Mouse (Mus musculus) hindbrain, embryonic 14.5 days (tissue): ENCODE results near the gene Cpox. TPM values are rescaled to one million over a fixed set of nuclear protein-coding genes. Genes with fewer than 3 reads are reported as not detected.
A peak's percentile ranks its signal among the peaks of the same experiment; 100 is the strongest.

ENCODE experiments used
- ATAC-seq: fragments of 200-750 bp; cut with Nextera tagmentation; 2 replicates; pipeline ENCODE4 v1.8.0; 2017; ENCODE audit warnings: moderate number of reproducible peaks, mild to moderate bottlenecking, moderate TSS enrichment, moderate library complexity; ENCODE audit not compliant: low FRiP score
- DNase-seq: peaks from one replicate; pipeline ENCODE4 v3.0.0-alpha.2; 2015; ENCODE audit warnings: low spot score
- H3K27ac ChIP-seq: fragments of 300-500 bp; sonication (generic); 2 replicates; pipeline ENCODE4 v1.5.1; 2014; ENCODE audit warnings: mild to moderate bottlenecking, moderate library complexity
- H3K27me3 ChIP-seq: fragments of 300-500 bp; sonication (generic); 2 replicates; pipeline ENCODE4 v1.6.1; 2014; ENCODE audit warnings: mild to moderate bottlenecking, low read length, mixed read lengths; ENCODE audit not compliant: control insufficient read depth, insufficient read depth
- H3K36me3 ChIP-seq: fragments of 300-500 bp; sonication (generic); replicated peaks from 2 replicates; pipeline ENCODE4 v1.6.1; 2014; ENCODE audit not compliant: control insufficient read depth, insufficient read depth
- H3K4me1 ChIP-seq: fragments of 300-500 bp; sonication (generic); replicated peaks from 2 replicates; pipeline ENCODE4 v1.6.1; 2014; ENCODE audit warnings: antibody characterized with exemption, low read length, mixed read lengths; ENCODE audit not compliant: control insufficient read depth, insufficient read depth
- H3K4me2 ChIP-seq: fragments of 300-500 bp; sonication (generic); replicated peaks from 2 replicates; pipeline ENCODE4 v1.6.1; 2014; ENCODE audit warnings: mild to moderate bottlenecking, moderate library complexity
- H3K4me3 ChIP-seq: fragments of 300-500 bp; sonication (generic); replicated peaks from 2 replicates; pipeline ENCODE4 v1.5.1; 2014; ENCODE audit warnings: mild to moderate bottlenecking, low read length
- H3K9ac ChIP-seq: fragments of 300-500 bp; sonication (generic); 2 replicates; pipeline ENCODE4 v1.6.1; 2014
- H3K9me3 ChIP-seq: fragments of 300-500 bp; sonication (generic); 2 replicates; pipeline ENCODE4 v1.6.1; 2016; ENCODE audit warnings: low read length; ENCODE audit not compliant: control insufficient read depth
- WGBS: fragments of 180-500 bp; shearing (Covaris S2); extraction: QIAGEN DNeasy Blood & Tissue Kit; methylation state at CpG from one replicate; pipeline ENCODE4 v1.1.7; 2014; 5-methylcytosine and 5-hydroxymethylcytosine counted together
- polyA plus RNA-seq: library from polyadenylated mRNA; unstranded; fragments of >200 nt; fragmentation: Nextera tagmentation; extraction: Ambion mirVana; gene quantifications from 2 replicates; pipeline ENCODE4 v1.2.1, GENCODE M21; 2014

Gene Cpox
- polyA plus RNA-seq, 1 experiment from 2014 or later: 12.4 TPM

GRCm38 (mm10) chr16:58701779-58702178 is 31.7 kb downstream of the Cpox start:
- WGBS: 73% methylated on average over 6 of the region's 6 CpGs

GRCm38 (mm10) chr16:58702329-58702932 is 32.3 kb downstream of the Cpox start:
- Histone ChIP-seq H3K4me2 (no peak overlapping the region), H3K9ac (no peak overlapping the region), H3K27me3 (no peaks in the 10 kb centered on the region), H3K36me3 (no peaks in the 10 kb centered on the region), H3K4me1 (no peaks in the 10 kb centered on the region), H3K9me3 (no peaks in the 10 kb centered on the region), H3K4me3 (no peak overlapping the region), H3K27ac (no peak overlapping the region)
- WGBS: 85% methylated on average over 10 of the region's 10 CpGs
- no peak for DNase-seq
- no peak for ATAC-seq

More at GRCm38 (mm10) chr16:58701779-58702178, 31.7 kb downstream of the Cpox start:
- Histone ChIP-seq H3K4me1 (no peaks in the 10 kb centered on the region), H3K4me3 (no peak overlapping the region), H3K27ac (no peak overlapping the region), H3K4me2 (no peak overlapping the region), H3K9me3 (no peaks in the 10 kb centered on the region), H3K27me3 (no peaks in the 10 kb centered on the region), H3K9ac (no peak overlapping the region), H3K36me3 (no peaks in the 10 kb centered on the region)
- DNase-seq (no peak), ATAC-seq (no peak)

- Histone ChIP-seq H3K9me3 (no peaks in the 10 kb centered on the region), H3K9ac (no peak overlapping the region), H3K4me2 (no peak overlapping the region), H3K36me3 (no peaks in the 10 kb centered on the region), H3K4me1 (no peaks in the 10 kb centered on the region), H3K4me3 (no peak overlapping the region), H3K27ac (no peak overlapping the region), H3K27me3 (no peaks in the 10 kb centered on the region)
- 53% methylated on average over 10 of the region's 10 CpGs for WGBS
- no peak for ATAC-seq
- DNase-seq: no peak
Observed at GRCm38 (mm10) chr16:58703382-58704124, 33.5 kb downstream of the Cpox start.

DNA sequence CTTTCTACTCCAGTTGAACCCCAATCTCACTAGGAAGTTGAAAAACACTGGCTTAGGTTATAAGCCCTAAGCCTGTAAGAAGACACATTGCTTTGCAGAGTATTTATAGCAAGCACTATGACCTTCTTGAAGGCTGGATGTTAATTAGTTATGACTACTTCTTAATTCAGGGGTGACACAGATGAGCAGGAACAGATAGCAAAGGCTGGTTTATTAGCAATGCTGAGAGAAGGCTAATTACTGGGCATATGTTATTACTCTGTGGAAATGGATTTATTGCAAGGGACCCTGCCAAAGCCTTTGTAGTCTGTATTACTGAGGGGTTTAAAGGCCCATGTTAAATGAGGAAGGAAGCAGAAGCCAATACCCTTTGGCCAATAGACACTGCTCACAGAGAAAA is 34.9 kb downstream of the Cpox start:
- Histone ChIP-seq H3K27ac (no peak overlapping the region), H3K9ac (no peak overlapping the region), H3K4me2 (no peak overlapping the region), H3K36me3 (no peaks in the 10 kb centered on the region), H3K27me3 (no peaks in the 10 kb centered on the region), H3K4me3 (no peak overlapping the region), H3K9me3 (no peaks in the 10 kb centered on the region), H3K4me1 (no peaks in the 10 kb centered on the region)
- DNase-seq (no peak), ATAC-seq (peak; percentile 37; the same call in 1 of the 2 replicates)

DNA sequence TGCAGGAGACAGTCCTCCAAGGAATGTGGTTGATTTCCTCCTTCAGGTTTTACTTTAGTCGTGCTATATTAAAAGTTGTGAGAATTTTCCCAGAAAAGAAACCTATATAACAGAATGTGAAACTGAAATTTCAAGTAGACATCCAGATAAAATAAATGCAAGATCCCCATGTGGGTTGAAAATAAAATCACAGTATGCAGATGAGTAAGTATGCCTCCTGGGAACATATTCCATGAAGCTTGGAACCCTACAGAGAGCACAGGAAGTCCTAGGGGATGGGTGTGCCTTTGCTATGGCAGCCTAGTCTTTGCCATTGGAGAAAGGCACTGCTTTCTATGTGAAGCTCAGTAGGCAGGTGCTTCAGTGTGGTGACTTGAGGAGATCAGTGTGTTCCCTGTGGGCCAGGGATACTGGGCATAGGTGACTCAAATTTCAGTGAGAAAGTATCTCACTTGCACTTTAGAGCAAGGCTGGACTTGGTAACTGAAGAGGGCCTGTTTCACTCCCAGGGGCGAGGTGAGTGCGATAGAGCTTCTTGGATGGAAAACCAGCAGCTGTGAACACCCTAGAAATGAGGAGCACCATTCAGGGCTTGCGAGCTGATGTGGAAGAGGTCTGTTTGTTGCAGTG is 37.3 kb downstream of the Cpox start:
- Histone ChIP-seq H3K9me3 (no peaks in the 10 kb centered on the region), H3K27me3 (no peaks in the 10 kb centered on the region), H3K4me3 (no peak overlapping the region), H3K36me3 (no peaks in the 10 kb centered on the region), H3K4me1 (no peaks in the 10 kb centered on the region), H3K4me2 (no peak overlapping the region), H3K9ac (no peak overlapping the region), H3K27ac (no peak overlapping the region)
- no peak for DNase-seq
- 90% methylated on average over 4 of the region's 4 CpGs for WGBS
- no peak for ATAC-seq

DNA sequence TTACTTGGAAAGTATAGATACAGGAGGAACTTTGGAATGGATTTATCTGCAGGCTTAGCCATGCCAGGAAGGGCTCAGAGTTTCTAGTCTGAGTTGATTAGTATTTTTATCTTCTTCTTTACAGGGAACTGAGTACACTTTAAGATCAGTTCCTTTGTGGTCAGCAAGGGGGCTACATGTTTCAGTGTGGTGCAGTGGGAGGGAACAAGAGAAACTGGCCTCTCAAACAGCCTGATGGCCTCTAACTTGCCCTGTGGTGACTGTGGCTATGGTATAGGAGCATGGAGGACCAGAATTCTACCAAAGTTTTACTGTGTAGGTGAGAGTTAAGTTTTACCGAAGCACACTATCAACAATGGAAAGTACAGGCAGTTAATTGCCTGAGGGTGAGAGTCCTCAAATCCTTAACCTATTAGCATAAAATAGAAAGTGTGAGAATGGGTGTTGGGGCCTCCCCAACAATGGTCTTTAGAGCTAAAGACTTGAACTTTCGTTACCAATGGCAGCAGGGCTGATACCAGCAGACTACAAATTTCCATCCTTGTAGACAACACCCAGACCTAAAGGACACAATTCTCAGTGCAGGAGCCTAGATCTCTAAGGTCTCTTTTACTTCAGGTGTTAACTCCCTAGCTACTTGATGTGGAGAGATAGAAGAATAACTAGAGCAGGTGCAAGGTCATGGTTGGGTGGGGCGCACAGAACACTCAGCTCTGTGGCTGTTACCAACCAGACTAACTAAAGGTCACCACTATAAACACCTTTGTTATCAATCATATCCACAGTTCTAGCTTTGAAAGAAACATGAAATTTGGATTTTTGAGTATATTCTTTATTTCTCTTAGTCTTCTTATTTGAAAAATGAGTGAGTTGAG is 38.7 kb downstream of the Cpox start:
- no peaks in the 10 kb centered on the region for H3K9me3 ChIP-seq
- H3K27ac ChIP-seq: no peak overlapping the region

GRCm38 (mm10) chr16:58709536-58709935 is 39.4 kb downstream of the Cpox start:
- ATAC-seq (no peak), DNase-seq (no peak)
- 71% methylated on average over 4 of the region's 4 CpGs for WGBS
- H3K4me3 ChIP-seq: no peak overlapping the region
- H3K36me3 ChIP-seq: no peaks in the 10 kb centered on the region
- H3K27me3 ChIP-seq: no peaks in the 10 kb centered on the region
- H3K4me2 ChIP-seq: no peak overlapping the region
- no peak overlapping the region for H3K9ac ChIP-seq
- no peaks in the 10 kb centered on the region for H3K4me1 ChIP-seq
- no peak overlapping the region for H3K27ac ChIP-seq
- no peaks in the 10 kb centered on the region for H3K9me3 ChIP-seq

More for the DNA sequence above, 38.7 kb downstream of the Cpox start:
- no peaks in the 10 kb centered on the region for H3K36me3 ChIP-seq
- WGBS: 85% methylated on average over 3 of the region's 3 CpGs
- H3K27me3 ChIP-seq: no peaks in the 10 kb centered on the region
- H3K9ac ChIP-seq: no peak overlapping the region
- ATAC-seq (no peak), DNase-seq (no peak)
- H3K4me3 ChIP-seq: no peak overlapping the region
- H3K4me1 ChIP-seq: no peaks in the 10 kb centered on the region
- H3K4me2 ChIP-seq: no peak overlapping the region

DNA sequence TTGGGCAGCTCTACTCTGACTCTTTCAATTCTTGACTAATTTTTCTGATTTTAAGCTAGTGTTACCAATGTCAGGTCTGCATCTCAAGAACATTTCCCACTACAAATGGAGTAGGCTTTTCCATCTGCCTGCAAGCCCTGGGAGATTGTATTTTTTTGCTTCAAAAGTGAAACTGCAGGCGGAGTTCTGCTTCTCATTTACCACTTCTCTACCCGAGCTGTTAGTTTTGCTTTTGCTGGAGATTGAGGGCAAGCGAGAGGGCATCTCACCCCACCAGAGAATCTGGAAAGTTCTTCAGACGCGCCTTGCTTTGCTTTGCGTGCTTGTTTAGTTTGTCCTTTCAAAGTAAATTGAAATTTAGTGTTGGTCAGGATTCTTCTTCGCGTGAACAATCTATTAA is 42.1 kb downstream of the Cpox start:
- Histone ChIP-seq H3K9me3 (no peaks in the 10 kb centered on the region), H3K4me3 (no peak overlapping the region), H3K36me3 (no peaks in the 10 kb centered on the region), H3K4me1 (no peaks in the 10 kb centered on the region), H3K4me2 (no peak overlapping the region), H3K27me3 (no peaks in the 10 kb centered on the region), H3K27ac (no peak overlapping the region), H3K9ac (no peak overlapping the region)
- no peak for DNase-seq
- no peak for ATAC-seq
- 85% methylated on average over 8 of the region's 8 CpGs for WGBS

DNA sequence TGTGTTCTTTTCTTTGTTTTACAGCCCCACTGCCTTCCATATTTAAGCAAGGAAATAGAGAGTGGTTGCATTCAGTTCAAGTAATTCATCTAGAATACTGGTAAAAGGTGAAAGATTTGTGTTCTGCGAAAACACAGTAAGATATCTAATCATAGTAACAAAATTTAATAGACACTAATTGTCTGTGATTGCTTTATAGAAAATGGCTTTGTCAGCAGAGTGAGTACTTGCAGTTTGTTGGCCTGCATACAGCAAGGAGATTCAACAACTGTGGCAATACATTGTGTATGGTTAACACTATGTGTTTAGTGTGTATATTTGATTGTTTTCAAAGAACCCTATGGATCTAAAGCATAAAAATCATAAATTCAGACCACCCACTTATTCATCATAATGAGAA is 43.0 kb downstream of the Cpox start:
- Histone ChIP-seq H3K9me3 (no peaks in the 10 kb centered on the region), H3K4me2 (no peak overlapping the region), H3K4me3 (no peak overlapping the region), H3K27me3 (no peaks in the 10 kb centered on the region), H3K27ac (no peak overlapping the region), H3K9ac (no peak overlapping the region), H3K4me1 (no peaks in the 10 kb centered on the region), H3K36me3 (no peaks in the 10 kb centered on the region)
- no peak for ATAC-seq
- no peak for DNase-seq
- 97% methylated on average over 1 of the region's 1 CpGs for WGBS
